Mouse (Mus musculus) left cerebral cortex, postnatal 36 days (tissue): Measurements from ENCODE around the gene Clec4a4. TPM values are rescaled to one million over a fixed set of nuclear protein-coding genes. Genes with fewer than 3 reads are reported as not detected.
A peak's percentile ranks its signal among the peaks of the same experiment; 100 is the strongest.
"Not testable (repeated sequence)": the region's sequence is repeated elsewhere in the genome, so short reads cannot be mapped to it uniquely, and the experiment has no call there.

Experiments
- DNase-seq, 2 experiments: peaks; one replicate each; pipeline ENCODE4 v3.0.0; 2021 to 2022; ENCODE audit warnings: low spot score in 2 of 2, mixed read lengths in 1 of 2
- intact Hi-C: fragments of 180-260 bp; cut with DNase I; formaldehyde crosslinking; loops from one replicate; pipeline ENCODE4 v1.15.1; 2025
- total RNA-seq, 2 experiments: library from RNA; stranded (reverse); gene quantifications; 2 replicates each; pipeline ENCODE4 v1.2.3; 2021

Clec4a4 gene
- not detected for total RNA-seq

DNA sequence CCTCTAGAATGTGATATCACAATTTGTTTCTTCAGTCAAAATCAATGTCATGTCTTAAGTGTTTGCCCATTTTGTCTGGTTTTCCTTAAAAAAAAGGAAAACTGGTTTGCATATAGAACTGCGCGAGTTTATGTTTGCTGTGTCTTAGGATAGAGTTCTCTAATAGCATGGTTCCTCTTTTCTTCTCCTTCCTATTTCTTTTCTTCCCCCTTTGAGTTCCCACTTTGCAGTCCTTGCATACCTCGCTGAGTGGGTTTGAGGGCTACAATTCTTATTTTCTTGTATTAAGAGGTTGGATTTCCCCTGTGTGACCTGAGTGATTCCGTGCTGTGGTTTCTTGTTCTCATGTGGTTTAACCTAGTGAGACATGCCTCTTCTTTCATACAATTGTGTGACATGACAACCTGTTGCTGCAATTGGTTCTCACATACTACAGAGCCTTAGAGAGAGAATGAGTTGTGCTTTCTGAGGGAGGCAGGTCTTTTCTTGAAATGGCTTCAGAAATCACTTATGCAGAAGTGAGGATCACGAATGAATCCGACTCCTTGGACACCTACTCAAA lies at the start of gene Clec4a4:
Gene Clec4a4 (plus strand): TSS at position 492 of the 562 bp plus-strand sequence.
- intact Hi-C loops, result no loop called here
- DNase-seq, result no peak

DNA sequence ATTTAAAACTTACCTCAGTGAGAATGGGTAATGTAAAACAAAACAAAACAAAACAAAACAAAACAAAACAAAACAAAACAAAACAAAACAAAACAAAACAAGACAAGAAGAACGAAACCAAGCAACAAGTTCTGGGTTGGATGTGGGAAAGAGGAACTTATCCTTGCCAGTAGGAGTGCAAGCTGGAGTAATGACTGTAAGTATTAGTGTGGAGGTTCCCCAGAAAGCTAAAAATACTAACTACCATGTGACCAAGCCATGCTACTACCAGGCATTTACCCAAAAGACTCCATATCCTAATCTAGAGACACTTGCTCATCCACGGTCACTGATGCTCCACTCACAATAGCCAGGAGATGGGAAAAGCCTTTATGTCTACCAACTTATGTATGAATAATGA lies 43.4 kb upstream of the Clec4a4 start:
- DNase-seq, result no peak
- intact Hi-C loops, result no loop called here

DNA sequence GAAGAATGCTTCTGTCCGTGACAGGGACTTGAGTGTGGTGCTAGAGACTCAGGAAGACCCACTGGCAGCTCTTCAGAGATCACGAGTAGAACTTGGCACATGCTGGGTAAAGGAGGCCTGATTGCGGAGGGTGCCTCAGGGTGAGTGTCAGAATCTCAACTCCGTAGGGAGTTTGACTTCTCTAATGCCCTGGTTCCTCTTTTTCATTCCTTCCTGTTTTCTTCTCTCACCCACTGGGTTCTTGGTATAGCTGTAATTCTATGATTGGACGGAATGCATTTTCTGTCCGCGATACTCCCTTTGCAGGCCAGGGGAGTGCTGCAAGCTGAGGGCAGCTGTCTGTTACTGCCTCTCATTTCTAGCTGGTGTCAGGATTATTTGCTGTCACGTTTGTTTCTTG lies 37.8 kb upstream of the Clec4a4 start, which contains the start of gene Clec4a3:
Gene Clec4a3 (plus strand): TSS at position 115 of the 400 bp plus-strand sequence.
- intact Hi-C loops, result no loop called here
- no peak for DNase-seq

DNA sequence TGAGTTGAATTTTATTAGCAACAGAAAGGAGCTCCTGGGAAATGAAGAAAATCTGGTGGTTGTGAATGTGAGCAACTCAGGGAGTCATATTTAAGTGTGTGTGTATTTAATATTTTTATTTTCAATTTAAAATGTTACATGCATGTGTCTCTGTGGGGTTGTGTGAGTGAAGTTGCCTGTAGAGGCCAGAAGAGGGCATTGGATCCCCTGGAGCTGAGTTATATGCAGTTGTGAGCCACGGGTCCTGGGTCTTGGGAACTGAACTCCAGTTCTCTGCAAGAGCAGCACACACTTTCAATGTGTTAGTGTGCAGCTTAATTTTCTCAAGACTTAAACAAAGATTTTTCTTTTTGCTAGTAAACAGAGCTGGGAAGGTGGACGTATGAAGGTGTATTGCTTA lies 25.6 kb upstream of the Clec4a4 start:
- intact Hi-C loops, result no loop called here
- DNase-seq, result no peak

DNA sequence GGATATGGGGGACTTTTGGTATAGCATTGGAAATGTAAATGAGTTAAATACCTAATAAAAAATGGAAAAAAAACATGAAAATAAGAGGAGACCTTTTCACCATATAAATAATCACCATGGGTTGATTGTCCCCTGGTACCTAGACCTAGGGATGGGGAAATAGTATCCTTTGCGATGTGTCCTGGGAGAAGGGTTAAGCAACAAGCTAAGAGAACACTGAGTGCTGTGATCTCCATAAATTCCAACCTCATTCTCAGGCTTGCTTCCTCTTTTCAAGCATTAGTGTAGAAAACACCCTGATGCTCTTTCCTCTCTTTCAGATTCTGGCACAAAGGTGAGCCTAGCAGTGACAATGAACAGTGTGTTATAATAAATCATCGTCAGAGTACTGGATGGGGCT lies 21.1 kb upstream of the Clec4a4 start:
- intact Hi-C loops, result no loop called here

DNA sequence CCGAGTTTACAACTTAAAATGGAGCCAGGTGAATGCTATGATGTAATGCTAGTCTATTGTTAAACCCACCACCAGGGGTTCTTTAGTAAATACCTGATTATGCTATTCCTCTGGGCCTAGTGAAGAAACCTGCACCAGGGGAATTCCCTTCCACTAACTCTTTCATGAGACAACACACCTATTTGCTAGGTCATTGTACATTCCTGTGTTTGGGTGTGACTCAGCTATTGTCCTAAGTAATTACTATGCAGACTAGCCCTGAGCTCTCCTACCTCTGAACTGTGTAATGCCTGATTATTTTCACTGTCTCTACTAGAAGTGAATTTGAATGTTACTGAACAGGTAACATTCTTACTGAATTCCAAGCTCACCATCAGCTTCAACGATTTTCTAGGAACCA lies 14.5 kb downstream of the Clec4a4 start:
- intact Hi-C loops, DNase-seq: not testable (repeated sequence)

More for the DNA sequence above, 21.1 kb upstream of the Clec4a4 start:
- DNase-seq, result no peak

DNA sequence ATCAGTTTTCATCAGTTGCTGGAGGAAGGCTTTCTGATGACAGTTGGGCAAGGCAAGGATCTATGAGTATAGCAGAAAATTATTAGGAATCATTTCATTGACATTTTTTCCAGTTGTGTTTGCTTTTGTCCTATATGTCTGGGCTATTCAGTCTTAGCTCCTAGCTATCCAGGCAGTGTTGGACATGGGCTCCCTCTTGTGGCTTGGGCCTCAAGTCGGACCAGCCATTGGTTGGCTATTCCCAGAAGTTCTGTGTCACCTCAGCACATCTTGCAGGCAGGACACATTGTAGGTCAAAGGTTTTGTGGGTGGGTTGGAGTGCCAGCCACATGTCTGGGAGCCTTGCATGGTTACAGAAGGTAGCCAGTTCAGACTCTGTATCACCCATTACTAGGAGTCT lies 15.4 kb downstream of the Clec4a4 start:
- intact Hi-C loops, result no loop called here
- DNase-seq, result peak in 1 of 2 experiments; percentile 6

DNA sequence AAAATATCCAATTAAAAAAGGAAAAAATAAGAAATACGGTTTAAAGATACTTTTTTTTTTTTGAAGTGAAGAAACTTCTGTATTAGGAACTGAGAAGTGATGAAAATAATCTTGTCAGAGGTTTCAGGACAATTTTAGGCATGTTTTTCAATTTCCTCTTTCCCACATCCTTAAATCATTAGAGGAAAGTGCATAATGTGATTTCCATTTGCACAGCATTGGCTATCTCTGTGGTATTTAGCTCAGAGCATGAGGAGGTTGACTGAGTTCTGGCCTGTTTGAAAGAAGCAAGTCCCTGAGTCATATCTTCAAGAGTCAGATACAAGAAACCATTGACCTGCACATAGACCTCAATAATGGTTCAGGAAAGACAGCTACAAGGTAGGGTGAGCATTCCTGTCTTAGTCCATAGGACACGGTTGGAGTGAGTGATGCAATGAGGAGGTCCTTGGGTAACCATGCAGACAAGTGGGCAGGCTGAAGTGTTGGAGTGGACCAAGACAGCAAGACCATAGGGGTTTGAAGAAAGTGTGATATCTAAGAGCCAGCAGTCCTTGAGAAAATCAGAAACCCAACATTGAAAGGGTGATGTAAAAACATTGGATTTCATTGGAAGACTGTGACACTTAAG lies 59.7 kb downstream of the Clec4a4 start, which contains the start of gene Clec4b1:
Gene Clec4b1 (plus strand): TSS at position 221 of the 631 bp plus-strand sequence.
- intact Hi-C loops, result no loop called here
- no peak for DNase-seq

Other genes starting within 250 kb of the Clec4a4 start
- 100 to 1,000 TPM; 125 to 138 TPM for gene Slc2a3, start 188.7 kb upstream of the Clec4a4 start, total RNA-seq
- 10 to 100 TPM; 28.8 to 30.3 TPM for gene Foxj2, start 170.5 kb upstream of the Clec4a4 start, total RNA-seq
- under 1 TPM; 0.64 to 0.88 TPM for gene C3ar1, start 134.2 kb upstream of the Clec4a4 start, total RNA-seq
- 100 to 1,000 TPM; 170 to 184 TPM for gene Necap1, start 115.9 kb upstream of the Clec4a4 start, total RNA-seq
- gene Clec4a1, start 68.5 kb upstream of the Clec4a4 start, total RNA-seq, result under 1 TPM; 0.54 to 0.59 TPM
- 1 to 10 TPM; 1.4 to 2.0 TPM for gene Clec4a3, start 37.9 kb upstream of the Clec4a4 start, total RNA-seq
- gene Clec4b1, start 59.6 kb downstream of the Clec4a4 start, total RNA-seq, result not detected
- 1 to 10 TPM; 1.4 to 2.5 TPM for gene Clec4a2, start 116.1 kb downstream of the Clec4a4 start, total RNA-seq
- gene Clec4b2, start 182.5 kb downstream of the Clec4a4 start, total RNA-seq, result not detected
- gene Clec4n, start 239.5 kb downstream of the Clec4a4 start, total RNA-seq, result not detected